Mouse (Mus musculus) adrenal gland, postnatal 0 days (tissue): ENCODE results near the gene Nek1. TPM values are rescaled to one million over a fixed set of nuclear protein-coding genes. Genes with fewer than 3 reads are reported as not detected.

ENCODE experiments used
- polyA plus RNA-seq: library from polyadenylated mRNA; unstranded; fragments of >200 nt; fragmentation: Nextera tagmentation; extraction: Ambion mirVana; gene quantifications from 2 replicates; pipeline ENCODE4 v1.2.1, GENCODE M21; 2015

Nek1 gene
- 19.1 and 23.3 TPM in 2 replicates for polyA plus RNA-seq

GRCm38 (mm10) chr8:60992910-60993638, at the start of gene Nek1:
Gene Nek1 (plus strand): TSS chr8:60993195.

GRCm38 (mm10) chr8:60982701-60983687, 10.0 kb upstream of the Nek1 start, which contains the start of gene Clcn3:
Gene Clcn3 (minus strand): TSS chr8:60983300.

Other genes with a start within 250 kb of the Nek1 start
- 50.9 and 67.2 TPM in 2 replicates for gene Hpf1, start 102.8 kb upstream of the Nek1 start, polyA plus RNA-seq
- gene Clcn3, start 9.9 kb upstream of the Nek1 start, polyA plus RNA-seq = 17.9 and 24.2 TPM in 2 replicates
- gene Sh3rf1, start 230.7 kb downstream of the Nek1 start, polyA plus RNA-seq = 4.9 and 5.8 TPM in 2 replicates